Mouse (Mus musculus): ENCODE data around the gene Kif2a.

DNA sequence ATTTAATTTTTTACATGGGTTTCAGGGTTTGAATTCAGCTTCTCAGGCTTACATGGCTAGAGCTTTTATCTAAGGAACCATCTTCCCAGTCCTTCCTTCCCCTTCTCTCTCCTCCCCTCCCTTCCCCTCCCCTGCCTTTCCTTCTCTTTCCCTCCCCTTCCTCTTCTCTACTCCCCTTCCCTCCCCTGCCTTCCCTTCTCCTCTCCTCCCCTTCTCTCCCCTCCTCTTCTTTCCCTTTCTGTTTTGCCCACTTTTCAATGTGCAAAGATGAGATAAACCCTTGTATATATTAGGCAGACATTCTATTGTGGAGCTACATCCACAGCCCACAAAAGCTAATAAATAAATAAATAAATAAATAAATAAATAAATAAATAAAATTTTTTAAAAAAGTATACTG, 9.3 kb upstream of the Kif2a start:
- no peak for TF ChIP-seq POLR2AphosphoS5 (IDR thresholded peaks at IDR 0.05; ENCODE audit: borderline replicate concordance, low read depth, low read length)
- no peak for TF ChIP-seq POLR2A (IDR thresholded peaks at IDR 0.05; ENCODE audit: control insufficient read depth in 1 of 2, insufficient read depth in 1 of 2, low read depth in 1 of 2, low read length in 2 of 2, poor library complexity in 1 of 2)
- no peak for TF ChIP-seq E2F4 (IDR thresholded peaks at IDR 0.05; ENCODE audit: borderline replicate concordance, low read depth, low read length)

Data from MEL (cell line).